Mouse (Mus musculus): ENCODE measurements at regions not wholly inside any gene's neighbourhood (a gene's known extent, or its start where the extent isn't known, plus 50 kb on each side); places are given as distances from the start of the nearest gene placed in this dataset.
"Not testable (repeated sequence)": the region's sequence is repeated elsewhere in the genome, so short reads cannot be mapped to it uniquely, and the experiment has no call there.

DNA sequence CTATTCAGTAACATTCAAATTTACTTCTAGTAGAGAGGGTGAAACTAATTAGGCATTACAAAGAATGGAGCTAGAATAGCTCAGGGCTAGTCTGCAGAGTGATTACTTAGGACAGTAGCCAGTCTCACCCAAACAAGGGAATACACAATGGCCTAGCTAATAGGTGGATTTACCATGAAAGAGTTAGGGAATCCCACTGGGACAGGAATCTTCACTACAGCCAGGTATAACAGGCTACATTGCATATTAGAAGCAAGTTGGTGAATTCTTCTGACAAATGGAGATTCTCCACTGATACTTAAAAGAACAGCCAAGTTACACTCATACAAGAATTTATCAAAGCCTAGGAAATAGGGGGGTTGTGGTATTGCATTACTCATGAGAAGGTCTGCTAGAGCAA, 670.2 kb upstream of the Chrm3 start:
- not testable (repeated sequence) for DNase-seq

DNA sequence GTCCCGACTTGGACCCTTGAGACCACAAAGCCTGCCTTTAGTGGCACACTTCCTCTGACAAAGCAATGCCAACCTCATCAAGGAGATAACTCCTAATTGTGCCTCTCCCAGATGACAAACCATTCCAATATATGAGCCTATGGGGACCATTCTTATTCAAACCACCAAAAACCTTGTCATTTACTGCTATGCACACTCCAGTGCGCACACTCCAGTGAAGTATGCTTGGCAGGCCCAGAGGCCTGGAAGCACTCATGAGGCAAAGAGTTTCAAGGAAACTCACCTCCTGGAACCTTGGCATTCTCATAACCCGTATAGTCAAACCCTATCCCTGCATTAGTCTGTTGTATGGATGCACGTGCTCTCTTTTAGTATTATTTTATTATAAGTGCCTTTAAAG, 669.7 kb upstream of the Chrm3 start:
- no peak for DNase-seq

DNA sequence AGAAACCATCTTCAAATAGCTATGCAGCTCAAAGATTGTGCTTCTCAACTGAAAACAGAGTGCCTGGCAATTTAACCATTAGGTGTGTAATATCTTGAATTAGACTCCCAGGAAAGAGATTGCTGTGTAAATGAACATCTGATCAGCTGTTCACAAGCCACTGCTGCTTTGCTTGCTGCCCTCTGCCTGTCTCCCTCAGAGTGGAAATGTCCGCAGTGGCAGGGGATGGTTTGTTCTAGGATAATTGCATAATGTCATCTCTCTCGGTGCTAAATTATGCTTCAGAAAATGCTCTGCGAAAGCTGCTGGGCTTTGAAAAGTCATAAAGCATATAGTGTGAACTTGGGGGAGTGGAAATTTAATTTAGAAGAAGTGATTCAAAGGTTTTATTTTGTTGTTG, 665.3 kb upstream of the Chrm3 start:
- no peak for DNase-seq

DNA sequence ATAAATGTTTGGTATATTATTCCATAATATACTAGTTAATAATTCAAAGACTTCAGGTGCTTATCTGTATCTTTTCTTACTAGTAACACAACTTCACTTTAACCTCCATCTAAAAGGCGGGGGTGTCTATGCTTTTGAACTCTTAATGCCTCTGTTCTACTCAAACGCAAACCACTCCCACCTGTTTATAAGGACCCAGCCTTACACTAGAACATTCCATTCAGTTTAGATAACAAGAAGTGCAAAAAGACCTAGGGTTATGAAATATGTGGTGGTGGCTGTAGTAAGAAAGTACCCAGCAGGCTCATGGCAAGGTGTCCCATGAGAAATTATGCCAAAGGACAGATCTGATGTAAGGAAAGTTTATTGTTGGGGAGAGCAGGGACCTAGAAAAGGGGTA, 663.8 kb upstream of the Chrm3 start:
- DNase-seq: no peak

DNA sequence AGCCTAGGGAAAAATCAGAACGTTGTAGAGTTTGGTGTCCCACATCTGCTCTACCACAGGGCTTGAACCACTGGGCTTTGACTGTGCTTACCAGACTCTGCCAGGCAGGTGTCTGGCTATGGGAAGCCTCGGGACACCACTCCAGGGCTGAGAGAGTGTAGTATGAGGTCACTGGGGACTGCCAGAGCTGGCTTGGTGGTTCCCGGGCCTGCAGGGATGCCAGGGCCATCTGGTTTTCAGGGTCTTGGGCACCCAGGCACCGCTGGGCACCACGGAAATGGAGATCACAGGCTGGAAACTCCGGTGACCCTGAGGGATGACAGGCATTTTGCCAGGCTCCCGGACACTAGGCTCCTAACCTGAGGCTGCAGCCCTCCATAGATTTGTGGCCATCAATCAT, 656.9 kb upstream of the Chrm3 start:
- no peak for DNase-seq

DNA sequence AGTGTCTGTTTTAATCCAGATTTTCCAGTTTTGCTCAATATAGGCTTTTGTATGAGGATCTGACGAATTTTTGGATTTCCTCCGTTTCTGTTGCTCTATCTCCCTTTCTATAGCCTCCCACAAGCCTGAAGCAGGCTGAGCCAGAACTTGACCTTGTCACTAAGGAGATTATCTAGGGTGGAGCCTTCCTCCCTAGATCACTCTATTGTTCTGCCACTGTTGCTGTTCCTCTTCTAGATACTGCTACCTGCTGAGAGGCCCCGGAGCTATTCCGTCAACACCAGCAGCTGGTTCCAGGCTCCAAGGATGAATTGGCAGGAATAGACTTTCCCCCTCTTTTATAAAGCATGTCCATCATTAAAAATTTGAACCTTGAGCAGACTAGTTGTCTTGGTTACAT, 644.7 kb upstream of the Chrm3 start:
- no peak for DNase-seq

DNA sequence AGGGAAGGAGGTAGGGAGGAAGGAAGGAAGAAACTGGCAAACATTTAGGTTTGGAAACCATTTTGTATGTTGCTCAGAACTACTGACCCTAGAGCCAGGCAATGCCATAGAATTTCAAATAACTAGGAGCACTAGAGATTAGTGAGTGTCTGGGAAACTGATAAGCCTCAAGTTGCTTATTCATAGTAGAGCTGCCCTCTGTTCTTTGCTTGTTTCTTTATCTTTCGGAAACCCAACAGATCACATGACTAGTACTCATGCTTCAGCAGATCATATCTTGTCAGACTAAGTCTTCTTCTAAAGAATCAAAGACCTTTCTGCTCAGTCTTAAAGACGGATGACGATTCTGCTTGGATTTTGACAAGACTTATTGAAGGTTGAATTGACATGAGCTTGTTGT, 630.5 kb upstream of the Chrm3 start:
- no peak for DNase-seq

DNA sequence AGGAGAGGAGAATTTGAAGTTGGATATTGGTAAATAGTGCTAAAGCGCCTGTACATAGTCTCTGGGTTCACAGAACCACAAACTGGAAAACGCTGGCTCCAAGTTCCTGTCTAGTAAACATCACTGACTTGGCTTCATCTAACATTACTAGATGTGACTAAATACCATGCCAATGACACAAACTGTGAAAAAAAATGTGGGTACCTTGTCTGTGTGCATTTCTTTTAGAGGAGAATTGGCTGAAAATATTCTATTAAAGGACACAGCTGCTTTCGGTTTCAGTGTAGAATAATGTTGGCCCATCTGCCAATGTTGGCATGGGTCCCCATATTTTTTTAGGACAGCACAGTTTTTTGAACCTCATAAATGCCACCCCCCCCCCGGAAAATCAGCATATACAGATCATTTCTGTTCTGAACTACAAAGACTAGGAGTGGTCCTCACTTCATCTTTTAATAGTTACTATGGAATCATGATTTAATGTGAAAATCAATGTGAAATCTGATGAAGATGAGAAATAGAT, 629.9 kb upstream of the Chrm3 start:
- DNase-seq: no peak

DNA sequence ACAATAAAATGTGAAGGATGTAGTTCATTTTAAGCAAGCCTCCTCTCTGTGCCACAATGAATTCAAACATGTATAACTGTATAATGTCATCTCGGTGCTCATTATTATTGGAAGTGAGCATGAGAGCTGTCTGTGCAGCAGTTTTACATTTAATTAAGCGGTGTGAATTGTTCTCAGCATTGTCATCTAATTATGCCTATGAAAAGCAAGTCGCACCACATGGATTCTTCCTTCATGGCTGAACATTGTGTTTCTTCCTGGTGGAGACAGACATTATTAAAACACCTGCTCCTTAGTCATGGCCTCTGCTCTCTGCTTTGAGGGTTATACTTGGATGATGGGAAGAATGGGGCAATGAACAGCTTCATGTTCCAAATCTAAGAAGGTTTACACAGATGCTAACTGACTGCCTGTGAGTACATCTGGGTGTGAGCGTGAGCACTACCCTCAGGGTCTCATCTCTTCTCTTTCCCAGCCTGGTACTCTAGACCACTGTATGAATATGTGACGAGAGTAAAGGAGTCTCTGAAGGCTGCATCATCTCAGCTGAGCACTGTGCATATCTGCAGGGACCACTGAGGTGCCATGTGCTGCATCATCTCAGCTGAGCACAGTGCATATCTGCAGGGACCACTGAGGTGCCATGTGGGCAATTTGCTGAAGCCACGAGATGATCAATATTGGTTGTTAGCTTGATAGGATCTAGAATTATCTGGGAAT, 628.6 kb upstream of the Chrm3 start:
- DNase-seq: no peak

DNA sequence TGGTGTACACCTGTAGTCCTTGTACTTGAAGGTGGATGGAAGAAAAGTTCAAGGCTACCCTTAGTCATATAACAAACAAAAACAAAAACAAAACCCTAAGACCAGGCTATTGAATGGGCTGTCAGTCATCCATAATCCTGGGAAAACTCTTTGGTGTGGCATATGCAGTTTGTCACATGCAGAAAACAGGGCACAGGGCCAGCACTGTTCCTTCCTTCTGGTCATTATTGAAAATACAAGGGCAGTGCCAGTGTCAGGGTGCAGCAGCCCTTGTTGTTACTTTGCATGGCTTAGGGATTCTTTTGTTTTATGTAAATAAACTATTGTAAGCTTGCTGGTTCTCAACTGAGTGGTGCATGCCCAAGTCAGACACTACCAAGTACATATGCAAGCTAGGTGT, 623.1 kb upstream of the Chrm3 start:
- no peak for DNase-seq

DNA sequence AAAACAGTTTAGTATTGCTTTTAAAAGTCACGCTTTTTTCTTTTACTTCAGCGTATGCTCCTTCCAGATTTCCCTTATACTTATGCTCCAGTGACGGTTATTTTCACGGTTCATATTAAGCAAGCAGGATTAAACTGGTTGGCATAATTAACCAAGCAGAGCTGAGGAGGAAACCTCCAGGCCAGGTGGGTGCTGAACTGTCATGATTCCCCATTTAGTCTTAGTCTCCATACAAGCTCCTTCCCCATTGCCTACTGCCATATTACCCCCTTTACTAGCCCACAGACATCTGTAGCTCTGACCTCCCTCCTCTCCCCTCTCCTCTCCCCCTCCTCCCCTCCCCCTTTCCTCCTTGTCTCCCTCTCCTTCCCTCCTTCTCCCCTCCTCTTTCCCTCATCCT, 621.9 kb upstream of the Chrm3 start:
- DNase-seq: no peak

DNA sequence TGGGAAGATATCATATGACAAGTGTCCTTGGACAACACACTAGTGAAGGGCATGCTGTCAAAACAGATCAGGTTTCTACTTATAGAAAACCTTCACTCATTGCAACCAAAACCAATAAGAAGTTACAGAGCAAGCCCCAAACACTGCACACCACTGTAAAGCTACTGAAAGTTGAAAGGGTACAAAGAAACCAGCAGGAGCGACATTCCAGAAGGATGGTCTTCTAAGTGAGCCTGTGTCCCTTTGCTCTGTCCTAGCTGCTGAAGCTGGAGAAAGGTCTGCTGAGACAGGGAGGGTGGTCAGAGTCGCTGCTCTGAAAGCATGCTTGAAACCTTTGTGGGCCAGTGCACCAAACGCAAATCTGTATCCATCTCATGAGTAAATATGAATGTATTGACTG, 611.3 kb upstream of the Chrm3 start:
- no peak for DNase-seq

DNA sequence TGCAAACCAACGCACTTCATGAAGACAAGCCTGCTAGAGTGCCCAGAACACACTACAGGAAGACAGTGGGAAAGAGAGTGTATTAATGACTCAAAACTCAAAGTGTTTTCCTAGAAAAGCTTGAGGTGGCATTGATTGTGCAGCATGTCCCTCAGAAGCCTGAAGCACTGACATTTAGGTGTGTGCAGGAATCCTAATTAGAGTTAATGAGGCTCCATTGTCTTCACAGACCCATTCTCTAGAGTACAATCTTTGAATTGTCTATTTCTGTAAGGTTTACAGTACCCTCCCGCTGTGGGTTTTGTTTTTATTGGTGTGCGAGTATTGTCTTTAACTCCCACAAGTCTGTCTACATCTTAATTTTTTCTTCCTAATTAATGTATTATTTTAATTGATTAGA, 610.1 kb upstream of the Chrm3 start:
- no peak for DNase-seq

DNA sequence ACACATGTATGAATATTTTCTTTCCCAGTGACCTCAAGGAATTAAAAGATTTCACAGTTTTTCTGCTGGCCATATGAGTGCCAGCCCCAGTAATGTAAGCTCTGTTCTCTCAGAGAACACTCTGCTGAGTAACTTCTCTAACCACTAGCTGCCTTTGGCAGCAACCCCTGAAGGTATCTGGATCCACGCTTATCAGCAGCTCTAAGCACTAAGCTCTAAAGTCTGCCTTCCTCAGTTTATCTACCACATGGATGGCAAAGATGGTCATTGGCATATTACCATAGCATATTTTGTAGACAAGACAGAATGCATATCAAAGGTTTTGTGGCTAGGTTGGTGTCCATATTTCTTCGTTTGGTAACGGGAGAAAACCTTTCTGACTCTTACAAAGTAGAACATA, 592.3 kb upstream of the Chrm3 start:
- DNase-seq: no peak

DNA sequence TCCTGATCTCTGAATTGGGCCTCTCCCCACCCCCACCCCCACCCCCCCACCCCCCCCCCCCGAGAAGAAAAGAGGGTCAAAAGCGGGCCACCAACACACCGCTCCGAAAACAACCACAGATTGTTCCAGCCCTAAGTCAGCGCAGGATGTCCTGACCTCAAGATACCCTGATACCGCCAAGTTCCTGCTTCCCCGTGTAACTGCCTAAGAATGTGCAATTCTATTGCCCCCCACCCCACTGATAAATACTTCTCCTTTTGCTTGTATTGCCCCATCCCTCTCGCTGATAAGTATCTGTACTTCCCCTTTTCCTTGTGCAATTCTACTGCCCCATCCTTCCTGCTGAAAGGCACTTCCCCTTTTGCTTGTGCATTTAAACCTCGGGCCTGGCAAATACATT, 590.0 kb upstream of the Chrm3 start:
- DNase-seq: not testable (repeated sequence)

DNA sequence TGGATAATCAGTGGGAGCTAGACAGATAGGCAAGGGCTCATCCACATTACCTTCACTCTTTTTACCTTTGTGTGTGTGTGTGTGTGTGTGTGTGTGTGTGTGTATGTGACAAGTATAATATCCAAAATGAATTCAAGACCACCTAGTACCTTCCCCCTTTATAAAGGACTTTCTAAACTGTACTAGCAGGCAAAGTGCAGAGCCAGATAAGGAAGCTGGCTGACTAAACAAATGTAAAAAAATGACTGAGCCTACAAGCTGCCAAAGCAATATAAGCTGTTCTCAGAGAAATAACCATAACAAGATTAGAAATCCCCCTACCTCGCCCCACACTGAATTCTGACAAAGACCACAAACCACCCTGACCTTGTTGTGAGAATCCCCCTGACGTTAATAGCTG, 586.8 kb upstream of the Chrm3 start:
- no peak for DNase-seq

DNA sequence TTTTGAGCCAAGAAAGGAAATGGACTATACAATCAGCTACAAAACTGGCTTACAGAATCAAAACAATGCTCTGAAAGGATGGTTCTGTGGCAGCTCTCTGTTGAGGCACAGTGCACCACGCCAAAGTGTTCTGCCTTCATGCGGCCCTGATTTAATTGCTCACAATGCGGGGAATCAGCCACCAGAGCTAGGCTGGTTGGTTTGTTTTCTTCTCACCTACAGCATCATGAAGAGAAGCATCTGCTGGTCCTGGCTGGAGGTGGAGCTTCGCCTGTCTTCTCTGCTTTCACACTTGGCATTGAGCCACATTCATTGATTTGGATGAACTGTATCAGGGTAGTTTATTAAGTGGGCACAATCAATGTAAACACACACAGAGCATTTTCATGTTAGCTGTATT, 583.2 kb upstream of the Chrm3 start:
- DNase-seq: no peak

DNA sequence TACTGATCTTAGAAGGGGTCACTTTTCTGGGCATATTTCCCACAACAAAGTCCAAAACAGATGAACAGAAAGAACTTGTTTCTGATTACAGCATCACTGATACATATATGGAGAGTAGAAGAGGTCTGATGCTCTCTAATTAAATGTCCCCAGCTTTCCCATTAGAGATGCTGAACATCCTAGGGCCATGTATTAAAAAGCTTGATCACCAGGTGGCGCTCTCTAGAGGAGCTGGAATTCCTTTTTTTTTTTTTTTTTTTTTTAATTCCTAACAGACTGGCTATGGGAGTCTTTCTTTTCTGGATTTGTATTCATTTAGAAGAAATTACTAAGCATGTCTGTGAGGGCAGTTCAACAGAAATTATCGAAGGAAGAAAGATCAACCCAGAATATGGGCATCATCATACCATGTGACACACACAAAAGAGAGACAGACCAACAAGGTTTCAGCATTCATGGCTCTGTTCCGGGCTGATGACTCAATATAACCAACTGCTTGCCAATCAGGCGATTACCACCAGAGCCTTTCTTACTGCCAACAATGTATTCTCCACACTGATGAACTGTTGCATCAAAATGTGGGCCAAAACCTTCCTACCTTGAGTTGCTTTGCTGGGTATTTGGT, 581.5 kb upstream of the Chrm3 start:
- peak; percentile 3 for DNase-seq

DNA sequence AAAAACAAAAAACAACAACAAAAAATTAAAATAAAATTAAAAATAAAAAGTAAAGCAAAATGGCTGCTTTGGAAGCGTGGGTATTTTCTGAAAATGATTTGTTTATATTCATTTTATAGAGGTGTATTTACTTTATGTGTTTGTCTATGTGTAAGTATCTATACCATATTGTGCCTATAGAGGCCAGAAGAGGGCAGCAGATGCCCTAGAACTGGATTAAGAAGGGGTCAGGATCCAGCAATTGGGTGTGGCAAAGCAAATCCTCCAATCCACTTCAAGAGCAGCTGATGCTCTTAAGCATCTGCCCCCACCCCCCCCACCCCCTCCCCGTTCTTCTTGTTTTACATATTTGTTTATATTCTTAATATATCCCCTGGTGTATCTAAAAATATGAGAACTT, 577.6 kb upstream of the Chrm3 start:
- DNase-seq: no peak

DNA sequence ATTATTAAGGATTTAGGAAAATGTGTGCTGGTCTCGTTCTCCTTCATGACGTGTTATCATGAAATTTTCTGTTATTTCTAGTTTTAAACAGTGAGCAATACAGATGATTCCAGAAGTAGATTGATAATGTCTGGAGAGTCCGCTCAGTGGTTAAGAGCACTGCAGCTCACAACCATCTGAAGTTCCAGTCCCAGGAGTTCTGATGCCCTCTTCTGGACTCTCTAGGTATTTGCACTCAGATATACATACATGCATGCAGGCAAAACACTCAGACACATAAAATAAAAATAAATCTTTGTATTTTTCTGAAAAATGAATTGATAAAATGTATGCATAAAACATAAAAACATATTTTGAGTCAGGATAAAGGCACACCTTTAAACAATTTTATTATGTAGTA, 570.1 kb upstream of the Chrm3 start:
- DNase-seq: no peak

DNA sequence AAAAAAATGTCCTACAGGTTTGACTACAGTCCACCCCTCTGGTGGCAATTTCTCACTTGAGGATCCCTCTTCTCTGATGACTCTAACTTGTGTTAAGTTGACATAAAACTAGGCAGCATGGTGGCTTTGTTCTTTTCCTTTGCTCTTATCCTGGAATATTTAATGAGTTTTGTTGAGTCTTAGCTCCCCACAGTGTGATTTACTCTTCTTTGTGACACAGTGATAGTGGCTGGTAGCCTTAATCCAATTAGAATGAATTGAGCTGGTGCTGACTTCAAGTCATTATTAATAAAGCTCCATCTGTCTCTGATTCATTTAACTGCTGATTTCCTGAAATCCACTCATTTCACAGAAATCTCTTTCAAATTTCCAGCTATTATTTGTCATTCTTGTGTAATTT, 553.7 kb upstream of the Chrm3 start:
- no peak for DNase-seq

DNA sequence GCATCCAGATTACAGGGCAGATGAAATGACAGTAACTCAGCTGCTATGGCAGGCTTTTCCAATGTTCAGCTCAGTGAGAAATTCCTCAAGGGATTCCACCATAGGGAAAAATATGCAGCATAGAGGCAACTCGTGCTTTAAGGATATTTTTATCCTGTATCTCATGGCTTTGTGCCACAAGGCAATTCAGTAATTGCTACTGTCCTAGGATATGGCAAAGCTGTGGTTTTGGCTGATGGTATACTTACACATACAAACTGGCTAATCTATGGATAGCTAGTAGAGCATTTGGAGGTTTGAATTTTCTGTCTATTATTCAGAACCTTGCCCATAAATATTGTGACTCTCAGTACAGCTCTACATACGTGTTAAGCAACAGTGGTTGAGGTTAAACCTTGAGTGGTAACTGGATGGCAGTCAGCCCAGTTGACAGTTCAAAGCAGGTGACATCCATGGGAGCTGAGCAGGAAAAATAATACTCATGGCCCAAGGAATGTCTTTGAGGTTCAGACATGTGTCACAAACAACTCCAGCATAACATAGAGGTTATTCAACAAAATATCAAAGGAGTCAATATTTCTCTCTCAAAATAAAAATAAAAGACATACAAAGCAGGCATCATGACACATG, 548.6 kb upstream of the Chrm3 start:
- no peak for DNase-seq

DNA sequence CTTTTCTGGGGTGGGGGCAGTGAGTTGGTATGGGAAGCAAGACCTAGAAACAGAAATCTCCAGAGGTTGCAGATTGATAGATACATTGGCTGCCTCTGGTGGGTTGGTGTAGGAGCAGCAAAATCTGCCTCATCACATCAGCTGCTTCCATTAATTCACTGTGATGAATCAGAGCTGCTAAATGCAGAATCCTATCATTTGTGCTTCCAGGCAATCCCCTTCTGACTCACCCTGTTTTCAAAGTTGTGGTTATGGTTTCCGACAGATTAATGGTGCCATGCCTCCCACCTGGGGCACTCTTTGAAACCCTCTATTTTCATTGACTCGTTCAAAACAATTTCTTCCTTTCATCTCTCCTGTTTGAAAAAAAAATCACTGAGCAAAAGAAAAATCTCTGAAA, 507.2 kb upstream of the Chrm3 start:
- DNase-seq: no peak

DNA sequence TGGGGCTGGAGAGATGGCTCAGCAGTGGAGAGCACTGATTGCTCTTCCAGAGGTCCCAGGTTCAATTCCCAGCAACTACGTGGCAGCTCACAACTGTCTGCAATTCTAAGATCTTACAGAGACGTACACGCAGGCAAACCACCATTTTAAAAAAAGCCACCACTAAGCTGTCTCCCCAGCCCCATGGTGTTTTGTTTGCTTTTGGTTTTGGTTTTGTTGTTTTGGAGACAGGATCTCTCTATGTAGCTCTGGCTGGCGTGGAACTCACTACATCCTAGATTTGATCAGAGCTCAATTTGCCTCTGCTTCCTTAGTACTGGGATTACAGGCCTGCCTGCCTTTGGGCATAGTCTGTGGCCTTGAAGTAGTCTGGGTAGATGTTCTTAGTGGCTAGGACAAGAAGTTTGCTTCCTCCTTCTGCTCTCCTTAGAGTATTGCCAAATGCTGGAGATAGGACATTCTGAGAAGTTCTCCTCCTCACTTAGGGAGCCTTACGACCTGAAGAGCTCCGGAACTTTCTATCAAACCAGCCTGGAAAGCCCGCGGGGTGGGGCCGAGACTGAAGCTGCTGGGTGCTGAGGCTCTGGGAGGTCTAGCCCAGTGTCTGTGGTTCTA, 495.4 kb upstream of the Chrm3 start:
- DNase-seq: not testable (repeated sequence)

Data from cerebellum, adult 9-10 months (tissue).